Mouse (Mus musculus): ENCODE measurements around the gene Desi2. TPM values are rescaled to one million over a fixed set of nuclear protein-coding genes. Genes with fewer than 3 reads are reported as not detected.
"Not testable (repeated sequence)": the region's sequence is repeated elsewhere in the genome, so short reads cannot be mapped to it uniquely, and the experiment has no call there.

The Desi2 gene
- 16.4 and 20.4 TPM in 2 replicates for polyA plus RNA-seq (2015; fragmentation: Nextera tagmentation; extraction: Ambion mirVana)

GRCm38 (mm10) chr1:178187216-178187791 is at the start of gene Desi2:
Gene Desi2 (plus strand): TSS chr1:178187417.
- H3K4me1 ChIP-seq (ENCODE audit: control insufficient read depth, insufficient read depth, low read length); H3K36me3 ChIP-seq (ENCODE audit: control insufficient read depth, insufficient read depth, low read length); H3K27me3 ChIP-seq (replicated peaks; ENCODE audit: control insufficient read depth, insufficient read depth, low read length); H3K9me3 ChIP-seq (ENCODE audit: control insufficient read depth, low read length): not testable (repeated sequence)
- H3K9ac ChIP-seq (ENCODE audit: low read depth, low read length), result peak within 1 kb of the TSS; percentile 73
- WGBS, result 0% methylated on average over 37 of the region's 37 CpGs
- peak within 1 kb of the TSS; percentile 53 for H3K4me2 ChIP-seq (ENCODE audit: low read depth, low read length)
- peak within 1 kb of the TSS; percentile 69 for H3K4me3 ChIP-seq (ENCODE audit: low read length)
- H3K27ac ChIP-seq (ENCODE audit: low read length), result peak within 1 kb of the TSS; percentile 68
- ATAC-seq, result peak; percentile 99

- H3K4me2 ChIP-seq (ENCODE audit: low read depth, low read length); H3K9me3 ChIP-seq (ENCODE audit: control insufficient read depth, low read length); H3K27ac ChIP-seq (ENCODE audit: low read length); H3K27me3 ChIP-seq (replicated peaks; ENCODE audit: control insufficient read depth, insufficient read depth, low read length); H3K4me3 ChIP-seq (ENCODE audit: low read length); H3K9ac ChIP-seq (ENCODE audit: low read depth, low read length); H3K36me3 ChIP-seq (ENCODE audit: control insufficient read depth, insufficient read depth, low read length); H3K4me1 ChIP-seq (ENCODE audit: control insufficient read depth, insufficient read depth, low read length): not testable (repeated sequence)
- ATAC-seq, result peak; percentile 33; the same call in 1 of the 2 replicates
- 0% methylated on average over 1 of the region's 2 CpGs for WGBS
Measured at GRCm38 (mm10) chr1:178146513-178146912, 40.7 kb upstream of the Desi2 start.

- H3K27ac ChIP-seq (ENCODE audit: low read length); H3K27me3 ChIP-seq (replicated peaks; ENCODE audit: control insufficient read depth, insufficient read depth, low read length); H3K9me3 ChIP-seq (ENCODE audit: control insufficient read depth, low read length); H3K4me3 ChIP-seq (ENCODE audit: low read length); H3K4me1 ChIP-seq (ENCODE audit: control insufficient read depth, insufficient read depth, low read length); H3K4me2 ChIP-seq (ENCODE audit: low read depth, low read length); H3K36me3 ChIP-seq (ENCODE audit: control insufficient read depth, insufficient read depth, low read length); H3K9ac ChIP-seq (ENCODE audit: low read depth, low read length): not testable (repeated sequence)
- ATAC-seq, result peak; percentile 21; the same call in 1 of the 2 replicates
- 59% methylated on average over 3 of the region's 4 CpGs for WGBS
Measured at GRCm38 (mm10) chr1:178146915-178147314, 40.3 kb upstream of the Desi2 start.

- Histone ChIP-seq H3K4me2 (ENCODE audit: low read depth, low read length) (no peak overlapping the region), H3K9me3 (ENCODE audit: control insufficient read depth, low read length) (no peaks in the 10 kb centered on the region), H3K4me1 (ENCODE audit: control insufficient read depth, insufficient read depth, low read length) (no peaks in the 10 kb centered on the region), H3K4me3 (ENCODE audit: low read length) (no peak overlapping the region), H3K27me3 (replicated peaks; ENCODE audit: control insufficient read depth, insufficient read depth, low read length) (no peaks in the 10 kb centered on the region), H3K27ac (ENCODE audit: low read length) (no peak overlapping the region), H3K36me3 (ENCODE audit: control insufficient read depth, insufficient read depth, low read length) (no peaks in the 10 kb centered on the region), H3K9ac (ENCODE audit: low read depth, low read length) (no peak overlapping the region)
- 91% methylated on average over 2 of the region's 2 CpGs for WGBS
- no peak for ATAC-seq
Measured at GRCm38 (mm10) chr1:178182251-178182650, 5.0 kb upstream of the Desi2 start.

- Histone ChIP-seq H3K36me3 (ENCODE audit: control insufficient read depth, insufficient read depth, low read length) (no peaks in the 10 kb centered on the region), H3K4me2 (ENCODE audit: low read depth, low read length) (no peak overlapping the region), H3K4me1 (ENCODE audit: control insufficient read depth, insufficient read depth, low read length) (peaks cover 5% of the 10 kb centered on the region; the same call in 1 of the 2 replicates), H3K9me3 (ENCODE audit: control insufficient read depth, low read length) (no peaks in the 10 kb centered on the region), H3K9ac (ENCODE audit: low read depth, low read length) (no peak overlapping the region), H3K4me3 (ENCODE audit: low read length) (no peak overlapping the region), H3K27me3 (replicated peaks; ENCODE audit: control insufficient read depth, insufficient read depth, low read length) (no peaks in the 10 kb centered on the region), H3K27ac (ENCODE audit: low read length) (no peak overlapping the region)
- no peak for ATAC-seq
Measured at GRCm38 (mm10) chr1:178185591-178185990, 1.6 kb upstream of the Desi2 start.

GRCm38 (mm10) chr1:178187810-178188209 is 593 bp downstream of the Desi2 start:
- ATAC-seq, result not testable (repeated sequence)

GRCm38 (mm10) chr1:178188386-178188785 is 1.2 kb downstream of the Desi2 start:
- H3K27me3 ChIP-seq (replicated peaks; ENCODE audit: control insufficient read depth, insufficient read depth, low read length), result no peaks in the 10 kb centered on the region
- peak overlapping the region; percentile 53 for H3K4me2 ChIP-seq (ENCODE audit: low read depth, low read length)
- no peaks in the 10 kb centered on the region for H3K9me3 ChIP-seq (ENCODE audit: control insufficient read depth, low read length)
- no peak for ATAC-seq
- WGBS, result 4% methylated on average over 13 of the region's 13 CpGs
- peak overlapping the region; percentile 39 for H3K4me3 ChIP-seq (ENCODE audit: low read length)
- peak overlapping the region; percentile 45; the same call in 1 of the 2 replicates for H3K9ac ChIP-seq (ENCODE audit: low read depth, low read length)
- H3K4me1 ChIP-seq (ENCODE audit: control insufficient read depth, insufficient read depth, low read length), result peaks cover 5% of the 10 kb centered on the region; the same call in 1 of the 2 replicates
- no peak overlapping the region for H3K27ac ChIP-seq (ENCODE audit: low read length)
- H3K36me3 ChIP-seq (ENCODE audit: control insufficient read depth, insufficient read depth, low read length), result no peaks in the 10 kb centered on the region

More at GRCm38 (mm10) chr1:178187810-178188209, 593 bp downstream of the Desi2 start:
- Histone ChIP-seq H3K27ac (ENCODE audit: low read length) (peak overlapping the region; percentile 68), H3K4me2 (ENCODE audit: low read depth, low read length) (peak overlapping the region; percentile 43; the same call in 1 of the 2 replicates), H3K4me3 (ENCODE audit: low read length) (peak overlapping the region; percentile 69), H3K9ac (ENCODE audit: low read depth, low read length) (peak overlapping the region; percentile 73)
- H3K9me3 ChIP-seq (ENCODE audit: control insufficient read depth, low read length); H3K36me3 ChIP-seq (ENCODE audit: control insufficient read depth, insufficient read depth, low read length); H3K4me1 ChIP-seq (ENCODE audit: control insufficient read depth, insufficient read depth, low read length); H3K27me3 ChIP-seq (replicated peaks; ENCODE audit: control insufficient read depth, insufficient read depth, low read length): not testable (repeated sequence)
- WGBS, result 2% methylated on average over 26 of the region's 38 CpGs

GRCm38 (mm10) chr1:178205701-178206325 is 18.6 kb downstream of the Desi2 start:
- ATAC-seq, result no peak
- H3K9me3 ChIP-seq (ENCODE audit: control insufficient read depth, low read length), result no peaks in the 10 kb centered on the region
- no peaks in the 10 kb centered on the region for H3K36me3 ChIP-seq (ENCODE audit: control insufficient read depth, insufficient read depth, low read length)
- no peak overlapping the region for H3K4me3 ChIP-seq (ENCODE audit: low read length)
- H3K27ac ChIP-seq (ENCODE audit: low read length), result no peak overlapping the region
- H3K9ac ChIP-seq (ENCODE audit: low read depth, low read length), result no peak overlapping the region
- H3K4me1 ChIP-seq (ENCODE audit: control insufficient read depth, insufficient read depth, low read length), result no peaks in the 10 kb centered on the region
- H3K27me3 ChIP-seq (replicated peaks; ENCODE audit: control insufficient read depth, insufficient read depth, low read length), result no peaks in the 10 kb centered on the region
- WGBS, result 84% methylated on average over 10 of the region's 10 CpGs
- H3K4me2 ChIP-seq (ENCODE audit: low read depth, low read length), result no peak overlapping the region

GRCm38 (mm10) chr1:178207856-178208255 is 20.6 kb downstream of the Desi2 start:
- not testable (repeated sequence) for H3K4me2 ChIP-seq (ENCODE audit: low read depth, low read length); H3K9me3 ChIP-seq (ENCODE audit: control insufficient read depth, low read length); H3K4me3 ChIP-seq (ENCODE audit: low read length); H3K9ac ChIP-seq (ENCODE audit: low read depth, low read length); H3K36me3 ChIP-seq (ENCODE audit: control insufficient read depth, insufficient read depth, low read length); H3K27me3 ChIP-seq (replicated peaks; ENCODE audit: control insufficient read depth, insufficient read depth, low read length); ATAC-seq; H3K27ac ChIP-seq (ENCODE audit: low read length); H3K4me1 ChIP-seq (ENCODE audit: control insufficient read depth, insufficient read depth, low read length)
- 90% methylated on average over 4 of the region's 4 CpGs for WGBS
